Mouse (Mus musculus): ENCODE data around the gene Wap. TPM values are rescaled to one million over a fixed set of nuclear protein-coding genes. Genes with fewer than 3 reads are reported as not detected.

The Wap gene
- total RNA-seq, 1 experiment from 2014 or later, result not detected

- DNase-seq, result no peak
Observed at GRCm38 (mm10) chr11:6596205-6596604, 42.2 kb downstream of the Wap start.

- no peak for DNase-seq
Observed at GRCm38 (mm10) chr11:6595339-6595738, 43.1 kb downstream of the Wap start.

- DNase-seq, result no peak
Observed at GRCm38 (mm10) chr11:6594845-6595244, 43.6 kb downstream of the Wap start.

- no peak for DNase-seq
Observed at GRCm38 (mm10) chr11:6593406-6593805, 45.0 kb downstream of the Wap start.

GRCm38 (mm10) chr11:6590933-6591675 lies 47.3 kb downstream of the Wap start:
- no peak for DNase-seq

- no peak for DNase-seq
Observed at GRCm38 (mm10) chr11:6589838-6590237, 48.6 kb downstream of the Wap start.

GRCm38 (mm10) chr11:6588295-6588694 lies 50.1 kb downstream of the Wap start:
- no peak for DNase-seq

GRCm38 (mm10) chr11:6587249-6587940 lies 51.0 kb downstream of the Wap start:
- no peak for DNase-seq

- no peak for DNase-seq
Observed at GRCm38 (mm10) chr11:6586660-6587059, 51.8 kb downstream of the Wap start.

- DNase-seq, result no peak
Observed at GRCm38 (mm10) chr11:6585748-6586147, 52.7 kb downstream of the Wap start.

Other genes starting within 250 kb of the Wap start
- 44.7 and 51.3 TPM in 2 replicates for gene Zmiz2, start 249.6 kb downstream of the Wap start, total RNA-seq (2021)
- gene Ppia, start 223.2 kb downstream of the Wap start, total RNA-seq (2021), result 1,829 and 1,894 TPM in 2 replicates
- 84.2 and 99.3 TPM in 2 replicates for gene H2afv, start 194.2 kb downstream of the Wap start, total RNA-seq (2021)
- 73.6 and 75.8 TPM in 2 replicates for gene Purb, start 162.7 kb downstream of the Wap start, total RNA-seq (2021)
- gene Myo1g, start 117.7 kb downstream of the Wap start, total RNA-seq (2021), result 4.0 and 11.8 TPM in 2 replicates
- 37.6 and 47.5 TPM in 2 replicates for gene Ccm2, start 91.8 kb downstream of the Wap start, total RNA-seq (2021)
- 2.9 and 4.4 TPM in 2 replicates for gene Nacad, start 32.6 kb downstream of the Wap start, total RNA-seq (2021)
- gene Tbrg4, start 12.6 kb downstream of the Wap start, total RNA-seq (2021), result 85.1 and 90.4 TPM in 2 replicates
- 11.0 and 11.5 TPM in 2 replicates for gene Ramp3, start 19.9 kb upstream of the Wap start, total RNA-seq (2021)
- not detected in 2 replicates for gene Gm11983, start 199.0 kb upstream of the Wap start, total RNA-seq (2021)

Measured in adrenal gland, postnatal 14 days (tissue).